Mouse (Mus musculus): Measurements from ENCODE around the gene Rad51d. TPM values are rescaled to one million over a fixed set of nuclear protein-coding genes. Genes with fewer than 3 reads are reported as not detected.

The Rad51d gene
- polyA plus RNA-seq, 1 experiment from 2014 or later, result 15.1 TPM

GRCm38 (mm10) chr11:82910250-82910649, 19.8 kb upstream of the Rad51d start, which contains the start of gene Unc45b:
Gene Unc45b, plus strand, starts transcription at chr11:82910550.
- Histone ChIP-seq H3K27me3 (ENCODE audit: insufficient read depth, poor library complexity, severe bottlenecking) (peaks cover 30% of the 10 kb centered on the region), H3K9me3 (no peaks in the 10 kb centered on the region), H3K27ac (no peak within 1 kb of the TSS), H3K4me3 (no peak within 1 kb of the TSS), H3K4me1 (replicated peaks) (peaks cover 14% of the 10 kb centered on the region), H3K36me3 (peaks cover 16% of the 10 kb centered on the region)
- WGBS, result 91% methylated on average over 4 of the region's 4 CpGs
- DNase-seq (ENCODE audit: low spot score), result no peak

- Histone ChIP-seq H3K27me3 (ENCODE audit: insufficient read depth, poor library complexity, severe bottlenecking) (peaks cover 20% of the 10 kb centered on the region), H3K9me3 (no peaks in the 10 kb centered on the region), H3K4me1 (replicated peaks) (peaks cover 14% of the 10 kb centered on the region), H3K4me3 (peak overlapping the region; percentile 90), H3K36me3 (peaks cover 32% of the 10 kb centered on the region), H3K27ac (peak overlapping the region; percentile 89)
- DNase-seq (ENCODE audit: low spot score), result no peak
- 60% methylated on average over 10 of the region's 10 CpGs for WGBS
Measured at GRCm38 (mm10) chr11:82908608-82908989, 18.2 kb upstream of the Rad51d start.

DNA sequence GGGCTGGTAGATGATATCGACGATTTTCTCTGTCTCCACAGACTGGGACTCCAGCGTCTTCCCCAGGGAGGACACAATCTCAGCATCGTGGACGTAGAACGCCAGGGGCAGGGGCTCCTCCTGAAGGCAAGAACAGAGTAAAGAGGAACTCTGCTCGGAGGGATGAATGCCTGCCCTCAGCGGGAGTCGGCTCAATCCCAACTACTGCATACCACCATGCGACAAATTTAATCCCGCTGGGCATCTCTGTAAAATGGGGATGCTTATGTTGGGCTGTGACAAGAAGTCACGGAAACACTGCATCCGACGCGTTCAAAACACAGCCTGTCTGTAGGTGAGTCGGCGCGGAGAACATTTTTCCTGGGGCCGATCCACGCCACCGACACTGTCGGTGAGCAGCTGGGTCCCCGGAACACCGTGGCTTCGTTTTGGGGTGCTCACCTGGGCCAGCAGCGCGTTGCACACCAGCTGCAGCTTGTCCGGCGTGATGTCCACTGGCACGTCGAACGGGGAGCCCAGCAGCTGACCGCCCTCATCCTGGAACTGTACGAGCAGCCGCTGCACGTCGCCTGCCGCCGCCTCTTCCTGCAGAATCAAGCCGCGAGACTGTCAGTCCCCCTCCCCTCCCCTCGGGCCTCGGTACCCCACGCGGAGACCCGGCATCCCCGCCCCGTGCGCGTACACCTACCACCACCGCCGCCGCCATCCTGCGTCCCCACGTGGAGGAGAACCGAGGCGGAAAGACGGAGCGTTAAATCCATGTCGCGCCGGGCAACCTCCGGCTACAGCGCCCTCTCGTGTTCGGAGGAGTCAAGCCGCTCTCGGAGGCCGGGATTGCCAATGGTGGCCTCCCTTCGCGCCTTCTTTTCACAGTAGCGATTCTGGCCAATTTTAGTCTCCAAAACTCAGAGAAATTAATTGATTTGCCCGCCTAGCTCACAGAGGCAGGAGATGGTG, 17.5 kb upstream of the Rad51d start, which contains the start of gene Nle1:
TSS of gene Nle1 (minus strand) at position 761 of the 957 bp plus-strand sequence.
- Histone ChIP-seq H3K36me3 (peaks cover 39% of the 10 kb centered on the region), H3K4me3 (peak within 1 kb of the TSS; percentile 90), H3K4me1 (replicated peaks) (peaks cover 14% of the 10 kb centered on the region), H3K9me3 (no peaks in the 10 kb centered on the region), H3K27ac (peak within 1 kb of the TSS; percentile 89), H3K27me3 (ENCODE audit: insufficient read depth, poor library complexity, severe bottlenecking) (peaks cover 18% of the 10 kb centered on the region)
- 2% methylated on average over 73 of the region's 73 CpGs for WGBS
- DNase-seq (ENCODE audit: low spot score), result peak; percentile 93

- Histone ChIP-seq H3K27me3 (ENCODE audit: insufficient read depth, poor library complexity, severe bottlenecking) (peaks cover 5% of the 10 kb centered on the region), H3K4me3 (no peak overlapping the region), H3K27ac (no peak overlapping the region), H3K4me1 (replicated peaks) (peaks cover 14% of the 10 kb centered on the region), H3K36me3 (peaks cover 60% of the 10 kb centered on the region), H3K9me3 (no peaks in the 10 kb centered on the region)
- no peak for DNase-seq (ENCODE audit: low spot score)
- 91% methylated on average over 5 of the region's 5 CpGs for WGBS
Measured at GRCm38 (mm10) chr11:82905816-82906215, 15.4 kb upstream of the Rad51d start.

- H3K27me3 ChIP-seq (ENCODE audit: insufficient read depth, poor library complexity, severe bottlenecking), result peaks cover 4% of the 10 kb centered on the region; the same call in 1 of the 2 replicates
- no peaks in the 10 kb centered on the region for H3K9me3 ChIP-seq
- no peak overlapping the region for H3K4me3 ChIP-seq
- peaks cover 14% of the 10 kb centered on the region for H3K4me1 ChIP-seq (replicated peaks)
- DNase-seq (ENCODE audit: low spot score), result no peak
- peaks cover 69% of the 10 kb centered on the region for H3K36me3 ChIP-seq
- no peak overlapping the region for H3K27ac ChIP-seq
- 66% methylated on average over 8 of the region's 8 CpGs for WGBS
Measured at GRCm38 (mm10) chr11:82904952-82905351, 14.5 kb upstream of the Rad51d start.

DNA sequence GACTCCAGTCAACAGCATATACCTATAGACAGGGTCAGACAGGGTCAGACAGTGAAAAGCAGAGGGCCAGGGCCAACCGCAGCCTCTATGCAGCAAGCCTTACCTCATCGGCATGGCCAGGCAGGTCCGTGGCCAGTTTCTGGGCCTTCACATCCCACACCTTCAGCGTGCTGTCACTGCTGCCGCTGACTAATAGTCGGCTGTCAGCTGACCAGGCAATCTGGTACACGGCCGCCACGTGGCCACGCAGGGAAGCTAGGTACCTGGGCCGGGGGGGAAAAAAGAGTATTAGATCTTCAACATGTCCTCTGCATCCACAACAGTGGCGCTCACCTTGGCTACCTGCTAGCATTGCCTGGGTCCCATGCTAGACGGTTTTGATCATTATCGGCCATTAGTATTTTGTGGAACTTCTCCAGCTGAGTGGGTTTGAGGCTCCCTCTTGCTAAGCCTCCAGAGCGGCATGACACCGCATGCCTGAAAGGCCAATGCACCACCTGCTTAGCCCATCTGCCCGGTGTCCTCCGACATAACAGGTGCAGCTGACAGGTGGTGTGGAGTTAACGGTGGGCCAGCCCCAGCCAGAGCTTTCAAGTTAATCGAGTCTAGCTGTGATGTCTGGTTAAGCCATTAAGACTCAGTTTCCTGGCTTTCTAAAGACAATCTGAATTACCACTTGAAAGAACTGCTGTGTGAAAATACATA, 11.3 kb upstream of the Rad51d start:
- peaks cover under 1% of the 10 kb centered on the region; the same call in 1 of the 2 replicates for H3K4me1 ChIP-seq (replicated peaks)
- no peaks in the 10 kb centered on the region for H3K27me3 ChIP-seq (ENCODE audit: insufficient read depth, poor library complexity, severe bottlenecking)
- H3K9me3 ChIP-seq, result no peaks in the 10 kb centered on the region
- H3K27ac ChIP-seq, result no peak overlapping the region
- 94% methylated on average over 20 of the region's 20 CpGs for WGBS
- no peak overlapping the region for H3K4me3 ChIP-seq
- H3K36me3 ChIP-seq, result peaks cover 94% of the 10 kb centered on the region
- DNase-seq (ENCODE audit: low spot score), result no peak

GRCm38 (mm10) chr11:82899720-82900119, 9.3 kb upstream of the Rad51d start:
- no peaks in the 10 kb centered on the region for H3K9me3 ChIP-seq
- no peak overlapping the region for H3K27ac ChIP-seq
- DNase-seq (ENCODE audit: low spot score), result no peak
- no peaks in the 10 kb centered on the region for H3K27me3 ChIP-seq (ENCODE audit: insufficient read depth, poor library complexity, severe bottlenecking)
- no peaks in the 10 kb centered on the region for H3K4me1 ChIP-seq (replicated peaks)
- no peak overlapping the region for H3K4me3 ChIP-seq
- 94% methylated on average over 5 of the region's 5 CpGs for WGBS
- H3K36me3 ChIP-seq, result peaks cover 74% of the 10 kb centered on the region

- Histone ChIP-seq H3K9me3 (no peaks in the 10 kb centered on the region), H3K36me3 (peaks cover 51% of the 10 kb centered on the region), H3K4me1 (replicated peaks) (no peaks in the 10 kb centered on the region), H3K27ac (no peak overlapping the region), H3K4me3 (no peak overlapping the region), H3K27me3 (ENCODE audit: insufficient read depth, poor library complexity, severe bottlenecking) (no peaks in the 10 kb centered on the region)
- 90% methylated on average over 10 of the region's 10 CpGs for WGBS
- no peak for DNase-seq (ENCODE audit: low spot score)
Measured at GRCm38 (mm10) chr11:82897478-82897877, 7.1 kb upstream of the Rad51d start.

DNA sequence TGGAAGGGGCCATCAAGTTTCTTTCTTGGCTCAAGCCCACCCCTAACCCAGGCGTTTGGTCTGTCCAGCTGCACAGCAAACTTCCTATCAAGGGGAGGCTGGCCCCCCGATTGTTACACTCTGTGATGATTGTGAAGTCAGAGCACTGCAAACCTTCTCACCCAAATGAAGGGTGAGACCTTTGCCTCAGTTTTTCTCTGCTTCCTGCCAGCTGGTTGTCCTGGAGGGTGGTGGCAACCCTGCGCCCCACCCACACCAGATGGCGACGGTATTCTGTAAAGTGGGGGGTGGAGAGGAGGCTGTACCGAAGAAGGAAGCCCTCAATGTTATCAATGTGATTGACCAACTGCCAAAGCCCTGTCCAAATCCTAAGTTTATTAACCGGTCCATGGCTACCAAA, 1.5 kb upstream of the Rad51d start, which contains the start of gene Fndc8:
TSS of gene Fndc8 (plus strand) at position 189 of the 400 bp plus-strand sequence.
- DNase-seq (ENCODE audit: low spot score), result no peak
- H3K27me3 ChIP-seq (ENCODE audit: insufficient read depth, poor library complexity, severe bottlenecking), result peaks cover 12% of the 10 kb centered on the region; the same call in 1 of the 2 replicates
- H3K36me3 ChIP-seq, result no peaks in the 10 kb centered on the region
- peaks cover 22% of the 10 kb centered on the region for H3K4me1 ChIP-seq (replicated peaks)
- no peak within 1 kb of the TSS for H3K27ac ChIP-seq
- H3K9me3 ChIP-seq, result no peaks in the 10 kb centered on the region
- H3K4me3 ChIP-seq, result no peak within 1 kb of the TSS
- WGBS, result 66% methylated on average over 7 of the region's 7 CpGs

DNA sequence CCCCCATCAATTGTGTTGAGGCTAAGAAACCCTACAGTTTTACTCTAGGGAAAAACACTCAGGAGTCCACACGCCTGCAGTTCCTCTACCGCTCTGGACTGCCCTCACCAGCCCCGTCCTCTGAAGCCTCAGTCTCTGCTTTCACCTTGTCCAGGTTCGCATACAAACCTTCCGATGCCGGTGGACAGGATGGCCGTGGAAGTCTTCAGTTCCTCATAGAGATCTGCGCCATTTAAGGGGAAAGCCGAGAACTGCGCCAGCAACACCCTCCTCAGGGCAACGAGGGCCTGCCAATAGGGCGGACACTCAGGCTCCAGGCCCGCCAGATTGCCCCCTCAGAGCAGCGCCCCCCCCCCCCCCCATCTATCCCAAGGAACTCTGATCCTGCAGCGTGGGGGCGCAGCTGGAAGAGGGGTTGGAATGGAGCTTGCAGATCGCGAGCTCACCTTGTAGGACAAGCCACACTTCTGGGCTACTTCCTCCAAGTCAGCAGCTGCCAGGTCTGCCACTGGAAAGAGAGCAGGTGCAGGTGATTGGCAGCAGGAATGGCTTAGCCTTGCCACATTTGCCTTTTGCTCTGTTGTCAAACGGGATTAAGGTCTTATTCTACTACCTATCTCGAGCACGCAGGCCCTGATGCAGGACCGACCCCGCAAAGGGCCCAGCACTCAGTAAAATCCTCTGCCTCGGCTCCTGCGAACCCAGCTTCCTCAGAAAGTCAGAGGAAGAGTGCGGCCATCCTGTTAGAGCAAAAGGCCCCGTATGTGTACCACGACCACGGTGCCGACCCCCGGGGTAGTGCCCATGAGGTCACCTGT, 681 bp downstream of the Rad51d start:
- Histone ChIP-seq H3K4me1 (replicated peaks) (peaks cover 22% of the 10 kb centered on the region), H3K9me3 (no peaks in the 10 kb centered on the region), H3K36me3 (0 out of 2 replicates have a peak, but pooled peaks cover 3% of the 10 kb centered on the region), H3K27me3 (ENCODE audit: insufficient read depth, poor library complexity, severe bottlenecking) (peaks cover 12% of the 10 kb centered on the region; the same call in 1 of the 2 replicates), H3K4me3 (peak overlapping the region; percentile 71), H3K27ac (peak overlapping the region; percentile 87)
- DNase-seq (ENCODE audit: low spot score), result peak; percentile 41
- WGBS, result 9% methylated on average over 31 of the region's 31 CpGs

DNA sequence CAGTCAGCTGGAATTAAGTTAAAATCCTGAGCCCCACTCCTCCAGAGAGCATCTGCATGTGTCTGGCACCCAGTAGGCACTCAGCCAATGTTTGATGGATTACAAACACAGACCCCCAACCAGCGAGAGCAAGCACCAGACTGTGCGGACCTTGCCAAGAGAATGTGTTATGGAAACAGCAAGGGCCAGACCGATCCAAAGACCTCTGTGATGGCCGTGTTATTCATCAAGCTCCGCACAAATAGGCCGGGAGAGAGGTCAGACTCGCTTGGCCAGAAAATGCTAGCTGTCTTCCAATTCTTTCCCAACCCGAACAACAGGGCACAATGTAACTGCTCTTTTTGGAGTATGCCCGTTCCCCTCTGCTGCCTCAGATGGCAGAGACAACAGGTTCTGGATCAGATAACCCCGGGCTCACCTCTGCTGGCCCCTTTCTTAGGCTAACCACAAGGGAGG, 1.9 kb downstream of the Rad51d start:
- no peak overlapping the region for H3K4me3 ChIP-seq
- DNase-seq (ENCODE audit: low spot score), result no peak
- H3K36me3 ChIP-seq, result 0 out of 2 replicates have a peak, but pooled peaks cover 3% of the 10 kb centered on the region
- 60% methylated on average over 10 of the region's 10 CpGs for WGBS
- peaks cover 22% of the 10 kb centered on the region for H3K4me1 ChIP-seq (replicated peaks)
- H3K9me3 ChIP-seq, result no peaks in the 10 kb centered on the region
- peaks cover 12% of the 10 kb centered on the region; the same call in 1 of the 2 replicates for H3K27me3 ChIP-seq (ENCODE audit: insufficient read depth, poor library complexity, severe bottlenecking)
- no peak overlapping the region for H3K27ac ChIP-seq

GRCm38 (mm10) chr11:82886559-82886958, 3.9 kb downstream of the Rad51d start:
- 87% methylated on average over 3 of the region's 3 CpGs for WGBS
- no peak for DNase-seq (ENCODE audit: low spot score)
- Histone ChIP-seq H3K27ac (no peak overlapping the region), H3K27me3 (ENCODE audit: insufficient read depth, poor library complexity, severe bottlenecking) (peaks cover 6% of the 10 kb centered on the region; the same call in 1 of the 2 replicates), H3K4me3 (no peak overlapping the region), H3K4me1 (replicated peaks) (peaks cover 22% of the 10 kb centered on the region), H3K9me3 (no peaks in the 10 kb centered on the region), H3K36me3 (peaks cover 18% of the 10 kb centered on the region)
